Mouse (Mus musculus): ENCODE data around the gene Gm49354. TPM values are rescaled to one million over a fixed set of nuclear protein-coding genes. Genes with fewer than 3 reads are reported as not detected.

Gm49354 gene
- polyA plus RNA-seq (2017; shearing (Covaris generic)), result not detected

DNA sequence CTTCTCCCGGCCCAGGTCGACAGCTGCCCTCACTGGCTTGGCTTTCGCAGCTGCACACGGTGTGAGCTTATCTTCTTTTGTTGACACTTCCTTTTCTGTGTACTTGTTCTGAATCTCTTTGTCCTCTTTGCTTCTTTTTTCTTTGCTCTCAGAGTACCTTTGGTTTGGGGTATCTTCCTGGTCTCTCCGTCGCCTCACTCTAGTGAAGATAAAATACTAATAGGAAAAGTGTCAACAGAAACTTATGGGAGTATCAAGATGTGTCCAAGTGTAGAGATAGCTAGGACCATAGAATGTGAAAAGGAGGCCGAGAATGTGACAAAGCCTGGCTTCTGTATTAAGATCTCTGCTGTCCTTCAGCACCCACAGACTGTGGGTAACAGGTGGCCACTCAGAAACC, at the start of gene Gm49354:
Gene Gm49354, minus strand, starts transcription at position 101 of the 400 bp plus-strand sequence.

DNA sequence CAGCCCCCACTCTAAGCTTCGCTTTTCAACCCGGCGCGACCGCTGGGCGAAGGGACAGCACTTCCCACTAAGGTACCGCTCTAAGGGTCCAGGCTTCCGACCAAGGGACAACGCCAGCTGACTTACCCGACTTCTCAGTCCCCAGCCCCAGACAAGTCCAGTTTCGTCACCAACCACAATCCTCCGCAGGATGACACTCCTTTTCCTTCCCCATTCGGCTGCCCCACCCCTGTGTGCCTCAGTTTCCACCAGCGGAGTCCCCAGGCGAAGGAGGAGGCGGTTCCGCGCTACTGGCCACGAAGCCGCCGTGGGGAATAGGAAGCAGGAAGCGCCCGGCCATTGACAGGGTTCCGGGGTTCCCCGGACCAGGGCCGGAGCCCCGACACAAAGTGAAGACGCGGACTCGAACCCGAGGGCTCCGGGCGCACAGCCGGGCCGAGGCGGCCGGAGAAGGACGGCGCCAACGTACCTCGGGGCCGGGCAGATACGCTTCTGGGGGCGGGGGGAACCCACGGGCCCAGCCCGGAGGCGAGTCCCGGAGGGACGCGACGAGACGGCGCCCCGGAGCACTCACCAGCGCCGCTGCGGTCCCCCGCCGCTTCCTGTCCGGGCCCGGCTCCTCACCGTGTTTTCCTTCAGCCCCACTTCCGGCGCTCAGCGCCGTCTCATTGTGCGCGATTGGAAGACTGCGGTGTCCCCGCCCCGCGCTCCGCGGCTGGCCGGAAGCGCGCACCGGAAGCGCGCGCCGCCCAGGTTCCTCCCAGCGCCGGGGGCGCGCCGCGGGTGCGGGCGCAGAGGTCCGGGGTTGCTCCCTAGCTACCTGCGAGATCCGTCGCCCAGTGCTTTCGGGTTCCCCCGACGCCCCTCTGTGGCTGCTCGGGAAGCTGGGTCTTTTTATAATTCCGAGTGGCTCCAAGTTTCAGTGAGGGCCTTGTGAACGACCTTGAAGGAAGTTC, 40.7 kb upstream of the Gm49354 start, which contains the start of gene Tut7:
Gene Tut7, minus strand, starts transcription at position 641 of the 956 bp plus-strand sequence.

DNA sequence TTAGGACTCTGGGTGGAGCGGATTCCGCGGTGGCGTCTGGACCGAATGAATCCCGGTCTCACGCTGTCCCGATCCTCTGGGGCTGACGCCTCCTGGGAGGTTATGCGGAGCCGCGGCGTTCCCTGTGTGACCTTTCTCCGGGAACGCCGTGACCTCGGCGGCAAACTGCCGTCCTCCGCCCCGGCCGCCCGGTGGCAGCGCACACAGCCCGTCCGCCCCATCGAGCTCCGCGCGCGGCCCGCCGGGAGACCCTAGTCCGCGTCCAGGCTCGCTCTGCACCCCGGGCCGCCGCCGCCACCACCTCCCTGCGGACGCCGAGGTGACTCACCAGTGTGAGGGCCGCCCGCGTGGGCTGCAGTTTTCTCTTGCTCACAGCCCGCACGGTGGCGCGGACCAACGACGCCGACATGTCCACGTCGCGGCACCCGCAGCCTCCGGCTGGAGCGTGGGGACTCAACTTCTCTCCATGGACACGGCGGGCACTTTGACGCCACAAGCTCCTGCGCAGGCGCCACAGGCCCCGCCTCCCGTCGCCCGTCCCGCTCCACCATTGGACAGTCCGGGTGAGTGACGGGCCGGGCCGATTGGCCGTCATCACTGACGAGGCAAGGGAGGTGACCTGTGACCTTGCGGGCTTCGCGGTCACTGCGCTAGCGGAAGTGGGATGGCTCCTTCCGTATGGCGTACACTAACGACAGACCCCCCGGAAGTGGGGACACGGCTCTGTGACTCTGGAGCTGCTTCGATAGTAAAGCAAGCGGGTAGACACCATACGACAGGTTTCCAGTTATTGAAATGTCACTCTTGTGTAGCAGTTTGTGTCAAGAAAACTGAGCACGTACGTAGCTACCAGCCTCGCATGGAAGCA, 12.5 kb downstream of the Gm49354 start, which contains the start of gene Isca1:
Gene Isca1, minus strand, starts transcription at position 515 of the 868 bp plus-strand sequence.

DNA sequence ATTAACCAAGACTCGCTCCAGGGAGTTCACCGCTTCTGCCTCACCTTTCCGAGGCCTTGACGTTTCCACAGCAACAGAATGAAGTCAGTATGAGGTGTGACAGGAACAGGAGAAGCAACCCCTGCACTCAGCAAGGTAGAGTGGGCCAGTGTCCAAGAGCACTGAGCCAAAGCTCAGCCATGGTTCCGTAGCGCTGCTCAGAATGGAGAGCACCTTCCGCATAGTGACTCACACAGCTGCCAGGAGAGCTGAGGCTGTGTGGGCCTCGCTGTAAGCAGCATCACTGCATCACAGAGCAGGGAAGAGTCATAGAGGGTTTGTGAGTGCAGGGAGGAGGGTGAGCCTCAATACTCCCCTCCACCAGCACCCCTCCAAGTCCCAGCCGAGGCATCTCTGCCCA, 35.3 kb downstream of the Gm49354 start, which contains the start of gene 1700014D04Rik:
Gene 1700014D04Rik, minus strand, starts transcription at position 42 of the 400 bp plus-strand sequence.

DNA sequence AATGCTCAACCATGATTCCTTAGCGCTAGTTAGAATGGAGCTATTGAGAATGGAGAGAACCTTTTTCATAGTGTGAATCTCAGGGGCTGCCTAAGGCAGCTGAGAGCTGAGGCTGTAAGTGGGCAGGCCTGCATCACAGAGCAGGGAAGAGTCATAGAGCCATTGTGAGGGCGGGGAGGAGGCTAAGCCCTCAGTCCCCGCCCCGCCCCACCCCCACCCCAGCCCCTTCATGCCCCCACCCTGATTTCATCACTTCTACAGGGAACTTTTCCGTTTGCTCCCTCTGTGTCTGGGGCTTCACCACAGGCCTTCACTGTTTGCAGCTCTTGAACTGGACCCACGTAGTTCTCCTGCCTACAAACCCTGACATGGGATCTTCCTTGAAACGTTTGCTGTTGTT, 50.4 kb downstream of the Gm49354 start, which contains the start of gene Spata31d1d:
Gene Spata31d1d, minus strand, starts transcription at position 101 of the 400 bp plus-strand sequence.

DNA sequence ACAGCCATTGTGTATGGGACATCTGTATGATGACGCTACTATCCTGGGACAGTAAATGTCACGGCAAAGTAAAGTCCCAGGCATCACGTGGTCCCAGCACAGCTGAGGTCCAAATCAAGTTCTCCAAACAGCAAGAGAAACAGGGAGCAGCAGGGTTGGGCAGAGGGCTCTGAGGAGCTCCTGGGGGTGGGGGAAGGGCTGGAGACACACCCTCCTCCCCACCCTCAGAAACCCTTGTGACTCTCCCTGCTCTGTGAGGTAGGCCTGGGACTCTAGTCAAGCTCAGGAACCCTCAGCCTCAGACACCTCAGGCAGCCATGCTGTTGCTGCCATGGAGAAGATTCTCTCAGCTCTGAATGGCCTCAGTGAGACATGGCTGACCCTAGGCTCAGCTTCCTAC, 70.1 kb downstream of the Gm49354 start, which contains the start of gene Spata31d1b:
Gene Spata31d1b, plus strand, starts transcription at position 301 of the 400 bp plus-strand sequence.

DNA sequence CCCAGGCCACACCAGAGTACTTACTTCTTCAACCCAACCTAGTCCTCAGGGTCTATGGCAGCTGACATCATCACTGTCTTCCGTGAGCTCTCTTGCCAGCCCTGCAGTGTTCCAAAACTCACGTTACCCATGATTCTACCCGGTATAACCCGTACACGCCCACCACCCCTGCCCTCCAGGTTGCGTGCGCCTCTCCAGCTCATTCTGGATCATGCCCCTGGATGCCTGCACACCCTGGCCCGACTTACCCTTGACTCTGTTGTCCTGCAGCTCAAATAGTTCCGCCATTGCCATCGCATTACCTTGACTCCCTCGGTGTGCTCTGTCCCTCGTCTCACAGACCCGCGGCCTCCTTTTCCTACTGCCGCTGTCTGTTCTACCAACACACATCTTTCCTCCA, 71.8 kb downstream of the Gm49354 start, which contains the start of gene Spata31d1a:
Gene Spata31d1a, minus strand, starts transcription at position 101 of the 400 bp plus-strand sequence.

Other genes starting within 250 kb of the Gm49354 start
- gene Agtpbp1, start 197.0 kb downstream of the Gm49354 start, polyA plus RNA-seq (2017; shearing (Covaris generic)), result 16.6 TPM
- 39.5 TPM for gene Naa35, start 197.0 kb downstream of the Gm49354 start, polyA plus RNA-seq (2017; shearing (Covaris generic))
- gene Golm1, start 106.4 kb downstream of the Gm49354 start, polyA plus RNA-seq (2017; shearing (Covaris generic)), result 44.8 TPM
- not detected for gene 4921517D22Rik, start 88.1 kb downstream of the Gm49354 start, polyA plus RNA-seq (2017; shearing (Covaris generic))
- gene Spata31d1a, start 71.9 kb downstream of the Gm49354 start, polyA plus RNA-seq (2017; shearing (Covaris generic)), result 0.06 TPM
- gene Spata31d1b, start 70.0 kb downstream of the Gm49354 start, polyA plus RNA-seq (2017; shearing (Covaris generic)), result not detected
- gene Spata31d1d, start 50.5 kb downstream of the Gm49354 start, polyA plus RNA-seq (2017; shearing (Covaris generic)), result not detected
- gene 1700014D04Rik, start 35.5 kb downstream of the Gm49354 start, polyA plus RNA-seq (2017; shearing (Covaris generic)), result not detected
- gene Isca1, start 12.4 kb downstream of the Gm49354 start, polyA plus RNA-seq (2017; shearing (Covaris generic)), result 163 TPM
- gene Tut7, start 40.9 kb upstream of the Gm49354 start, polyA plus RNA-seq (2017; shearing (Covaris generic)), result 204 TPM